Mouse (Mus musculus) limb, embryonic 12.5 days (tissue): ENCODE data around the gene Arfgap3. TPM values are rescaled to one million over a fixed set of nuclear protein-coding genes. Genes with fewer than 3 reads are reported as not detected.
"Not testable (repeated sequence)": the region's sequence is repeated elsewhere in the genome, so short reads cannot be mapped to it uniquely, and the experiment has no call there.

ENCODE experiments used
- ATAC-seq: fragments of 200-750 bp; cut with Nextera tagmentation; 2 replicates; pipeline ENCODE4 v1.8.0; 2017; ENCODE audit warnings: low read depth, moderate TSS enrichment; ENCODE audit not compliant: insufficient number of reproducible peaks, insufficient read depth, low FRiP score, low TSS enrichment
- H3K27ac ChIP-seq: fragments of 300-500 bp; sonication (generic); 2 replicates; pipeline ENCODE4 v1.5.1; 2016; ENCODE audit warnings: mild to moderate bottlenecking, moderate library complexity
- H3K27me3 ChIP-seq: fragments of 300-500 bp; sonication (generic); 2 replicates; pipeline ENCODE4 v1.6.1; 2016; ENCODE audit warnings: mild to moderate bottlenecking, moderate library complexity
- H3K36me3 ChIP-seq: fragments of 300-500 bp; sonication (generic); 2 replicates; pipeline ENCODE4 v1.6.1; 2016; ENCODE audit warnings: mild to moderate bottlenecking, moderate library complexity
- H3K4me1 ChIP-seq: fragments of 300-500 bp; sonication (generic); replicated peaks from 2 replicates; pipeline ENCODE4 v1.6.1; 2016
- H3K4me2 ChIP-seq: fragments of 300-500 bp; sonication (generic); 2 replicates; pipeline ENCODE4 v1.6.1; 2016; ENCODE audit warnings: mild to moderate bottlenecking, moderate library complexity
- H3K4me3 ChIP-seq: fragments of 300-500 bp; sonication (generic); replicated peaks from 2 replicates; pipeline ENCODE4 v1.5.1; 2016; ENCODE audit warnings: mild to moderate bottlenecking
- H3K9ac ChIP-seq: fragments of 300-500 bp; sonication (generic); replicated peaks from 2 replicates; pipeline ENCODE4 v1.6.1; 2016; ENCODE audit warnings: mild to moderate bottlenecking, moderate library complexity
- H3K9me3 ChIP-seq: fragments of 300-500 bp; sonication (generic); 2 replicates; pipeline ENCODE4 v1.6.1; 2016; ENCODE audit warnings: mild to moderate bottlenecking, moderate library complexity
- WGBS: fragments of 180-500 bp; shearing (Covaris S2); methylation state at CpG from one replicate; pipeline ENCODE4 v1.1.7; 2016; 5-methylcytosine and 5-hydroxymethylcytosine counted together
- polyA plus RNA-seq: library from polyadenylated mRNA; unstranded; fragments of >200 nt; fragmentation: Nextera tagmentation; extraction: Ambion mirVana; gene quantifications from 2 replicates; pipeline ENCODE4 v1.2.1, GENCODE M21; 2016

The Arfgap3 gene
- polyA plus RNA-seq, 1 experiment from 2014 or later: 40.3 TPM

GRCm38 (mm10) chr15:83271221-83271620 is 78.8 kb downstream of the Arfgap3 start:
- ATAC-seq, H3K9ac ChIP-seq, H3K27ac ChIP-seq, H3K4me2 ChIP-seq, H3K27me3 ChIP-seq, H3K36me3 ChIP-seq, H3K4me3 ChIP-seq, H3K4me1 ChIP-seq, H3K9me3 ChIP-seq: not testable (repeated sequence)
- WGBS: 25% methylated on average over 9 of the region's 9 CpGs

- not testable (repeated sequence) for H3K27me3 ChIP-seq, ATAC-seq, H3K4me3 ChIP-seq, H3K27ac ChIP-seq, H3K9ac ChIP-seq, H3K36me3 ChIP-seq, H3K4me2 ChIP-seq, H3K4me1 ChIP-seq, H3K9me3 ChIP-seq
- 92% methylated on average over 6 of the region's 6 CpGs for WGBS
These were observed 80.1 kb downstream of the Arfgap3 start for GRCm38 (mm10) chr15:83269985-83270384.

- H3K4me2 ChIP-seq, H3K27me3 ChIP-seq, H3K4me1 ChIP-seq, ATAC-seq, H3K9me3 ChIP-seq, H3K27ac ChIP-seq, H3K9ac ChIP-seq, H3K4me3 ChIP-seq, H3K36me3 ChIP-seq: not testable (repeated sequence)
- WGBS: 64% methylated on average over 7 of the region's 7 CpGs
These were observed 81.6 kb downstream of the Arfgap3 start for GRCm38 (mm10) chr15:83268428-83268827.

GRCm38 (mm10) chr15:83265269-83265668 is 84.8 kb downstream of the Arfgap3 start:
- Histone ChIP-seq H3K4me2 (no peak overlapping the region), H3K27me3 (no peaks in the 10 kb centered on the region), H3K36me3 (no peaks in the 10 kb centered on the region), H3K9me3 (no peaks in the 10 kb centered on the region), H3K27ac (no peak overlapping the region), H3K4me1 (no peaks in the 10 kb centered on the region), H3K4me3 (no peak overlapping the region), H3K9ac (no peak overlapping the region)
- no peak for ATAC-seq
- WGBS: 13% methylated on average over 1 of the region's 1 CpGs

GRCm38 (mm10) chr15:83263405-83263804 is 86.6 kb downstream of the Arfgap3 start:
- Histone ChIP-seq H3K27ac (no peak overlapping the region), H3K36me3 (no peaks in the 10 kb centered on the region), H3K4me3 (no peak overlapping the region), H3K9me3 (no peaks in the 10 kb centered on the region), H3K9ac (no peak overlapping the region), H3K27me3 (no peaks in the 10 kb centered on the region), H3K4me1 (no peaks in the 10 kb centered on the region), H3K4me2 (no peak overlapping the region)
- ATAC-seq: no peak
- 83% methylated on average over 5 of the region's 5 CpGs for WGBS

GRCm38 (mm10) chr15:83257906-83258305 is 92.1 kb downstream of the Arfgap3 start:
- no peaks in the 10 kb centered on the region for H3K36me3 ChIP-seq
- H3K4me1 ChIP-seq: no peaks in the 10 kb centered on the region
- no peak overlapping the region for H3K27ac ChIP-seq
- H3K4me2 ChIP-seq: no peak overlapping the region
- ATAC-seq: no peak
- no peak overlapping the region for H3K9ac ChIP-seq
- 80% methylated on average over 13 of the region's 13 CpGs for WGBS
- H3K9me3 ChIP-seq: 0 out of 2 replicates have a peak, but pooled peaks cover 3% of the 10 kb centered on the region
- no peak overlapping the region for H3K4me3 ChIP-seq
- peaks cover 7% of the 10 kb centered on the region for H3K27me3 ChIP-seq

GRCm38 (mm10) chr15:83256491-83256890 is 93.6 kb downstream of the Arfgap3 start:
- H3K9ac ChIP-seq: no peak overlapping the region
- no peak overlapping the region for H3K27ac ChIP-seq
- H3K27me3 ChIP-seq: peaks cover 21% of the 10 kb centered on the region
- no peak overlapping the region for H3K4me3 ChIP-seq
- no peak overlapping the region for H3K4me2 ChIP-seq
- H3K36me3 ChIP-seq: no peaks in the 10 kb centered on the region
- ATAC-seq: no peak
- 0 out of 2 replicates have a peak, but pooled peaks cover 3% of the 10 kb centered on the region for H3K9me3 ChIP-seq
- 87% methylated on average over 4 of the region's 4 CpGs for WGBS
- H3K4me1 ChIP-seq: peaks cover 3% of the 10 kb centered on the region; the same call in 1 of the 2 replicates

GRCm38 (mm10) chr15:83255944-83256343 is 94.1 kb downstream of the Arfgap3 start:
- ATAC-seq: no peak
- no peak overlapping the region for H3K4me2 ChIP-seq
- H3K27me3 ChIP-seq: peaks cover 27% of the 10 kb centered on the region
- no peak overlapping the region for H3K9ac ChIP-seq
- H3K9me3 ChIP-seq: 0 out of 2 replicates have a peak, but pooled peaks cover 3% of the 10 kb centered on the region
- WGBS: 86% methylated on average over 7 of the region's 7 CpGs
- no peak overlapping the region for H3K27ac ChIP-seq
- no peak overlapping the region for H3K4me3 ChIP-seq
- H3K4me1 ChIP-seq: peaks cover 8% of the 10 kb centered on the region
- H3K36me3 ChIP-seq: no peaks in the 10 kb centered on the region

GRCm38 (mm10) chr15:83255191-83255782 is 94.8 kb downstream of the Arfgap3 start:
- H3K27ac ChIP-seq: no peak overlapping the region
- H3K4me2 ChIP-seq: no peak overlapping the region
- no peak overlapping the region for H3K9ac ChIP-seq
- no peaks in the 10 kb centered on the region for H3K36me3 ChIP-seq
- no peak overlapping the region for H3K4me3 ChIP-seq
- no peak for ATAC-seq
- H3K27me3 ChIP-seq: peaks cover 34% of the 10 kb centered on the region
- 88% methylated on average over 4 of the region's 4 CpGs for WGBS
- peaks cover 12% of the 10 kb centered on the region for H3K4me1 ChIP-seq
- H3K9me3 ChIP-seq: 0 out of 2 replicates have a peak, but pooled peaks cover 3% of the 10 kb centered on the region

GRCm38 (mm10) chr15:83254372-83255070 is 95.5 kb downstream of the Arfgap3 start:
- 61% methylated on average over 10 of the region's 10 CpGs for WGBS
- H3K4me1 ChIP-seq: peaks cover 12% of the 10 kb centered on the region
- H3K4me2 ChIP-seq: no peak overlapping the region
- H3K9ac ChIP-seq: no peak overlapping the region
- no peak for ATAC-seq
- peaks cover 3% of the 10 kb centered on the region; the same call in 1 of the 2 replicates for H3K9me3 ChIP-seq
- H3K27ac ChIP-seq: no peak overlapping the region
- no peak overlapping the region for H3K4me3 ChIP-seq
- no peaks in the 10 kb centered on the region for H3K36me3 ChIP-seq
- peaks cover 41% of the 10 kb centered on the region for H3K27me3 ChIP-seq

GRCm38 (mm10) chr15:83252060-83252459 is 98.0 kb downstream of the Arfgap3 start:
- WGBS: 71% methylated on average over 14 of the region's 14 CpGs
- peak overlapping the region; percentile 94 for H3K4me2 ChIP-seq

More at GRCm38 (mm10) chr15:83252060-83252459, 98.0 kb downstream of the Arfgap3 start:
- no peak overlapping the region for H3K9ac ChIP-seq
- peaks cover 3% of the 10 kb centered on the region; the same call in 1 of the 2 replicates for H3K9me3 ChIP-seq
- H3K4me3 ChIP-seq: 0 out of 2 replicates have a peak overlapping the region, but pooled peaks have one; percentile 52
- peaks cover 12% of the 10 kb centered on the region for H3K4me1 ChIP-seq
- H3K27me3 ChIP-seq: peaks cover 57% of the 10 kb centered on the region
- H3K27ac ChIP-seq: no peak overlapping the region
- no peak for ATAC-seq
- no peaks in the 10 kb centered on the region for H3K36me3 ChIP-seq
